Mouse (Mus musculus) embryonic fibroblast, embryonic 13.5 days (primary cell): ENCODE measurements around the gene Rsbn1l.

Source experiments
- CTCF ChIP-seq: IDR thresholded peaks from 2 replicates; pipeline ENCODE4 v1.5.1; 2011; ENCODE audit warnings: mild to moderate bottlenecking, control low read depth, low read length, moderate library complexity, borderline replicate concordance; ENCODE audit not compliant: insufficient read depth
- POLR2A ChIP-seq: IDR thresholded peaks from 2 replicates; pipeline ENCODE4 v1.6.1; 2011; ENCODE audit warnings: low read depth, mild to moderate bottlenecking, control low read depth, low read length, moderate library complexity

DNA sequence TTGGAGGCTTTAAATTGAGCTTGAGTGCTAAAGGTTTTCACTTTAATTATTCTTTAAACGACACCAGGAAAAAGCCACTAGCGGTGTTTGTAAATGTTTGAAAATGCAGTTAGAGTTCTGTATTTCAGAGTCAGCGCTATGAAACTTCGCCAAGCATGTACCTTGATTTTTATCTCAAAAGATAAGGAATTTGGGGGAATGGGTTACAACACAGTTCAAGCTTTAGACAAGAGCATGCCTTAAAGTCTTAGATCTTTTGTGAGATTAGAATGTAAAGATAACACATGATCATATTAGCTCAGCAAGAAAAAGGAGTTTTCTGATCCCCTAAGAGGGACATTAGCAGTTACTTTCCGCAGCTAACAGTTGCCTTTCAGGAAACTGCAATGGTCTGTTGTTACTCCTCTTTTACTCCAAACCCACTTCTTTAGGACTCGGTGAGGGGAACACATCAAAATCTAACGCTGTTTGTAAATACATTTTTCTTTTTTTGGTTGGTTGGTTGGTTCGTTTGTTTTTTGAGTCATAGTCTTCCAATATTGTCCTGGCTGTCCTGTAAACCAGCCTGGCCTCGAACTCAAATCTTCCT, 3.8 kb downstream of the Rsbn1l start:
- TF ChIP-seq POLR2A = no peak
- no peak for TF ChIP-seq CTCF
